Mouse (Mus musculus): ENCODE data around the gene Neil1.

- TF ChIP-seq CTCF (IDR thresholded peaks at IDR 0.05; ENCODE audit: control insufficient read depth, insufficient read depth, insufficient read length), result no peak
- no peak for TF ChIP-seq FOSL1 (IDR thresholded peaks at IDR 0.05; ENCODE audit: insufficient read depth, low read length, poor library complexity, severe bottlenecking)
- TF ChIP-seq MAX (IDR thresholded peaks at IDR 0.05), result no peak
- TF ChIP-seq CEBPB (IDR thresholded peaks at IDR 0.05; ENCODE audit: low read depth), result no peak
Measured at GRCm38 (mm10) chr9:57149021-57149420, 916 bp upstream of the Neil1 start.
